11 mouse cellular contexts compared by ENCODE assay signal in genomic region chr7:34798039-34798438, GRCm38 (mm10). TPM values are rescaled to one million over a fixed set of nuclear protein-coding genes. Genes with fewer than 3 reads are reported as not detected.
DNase-seq lines count a peak whose midpoint lies in the region; ATAC-seq and TF ChIP-seq lines count a peak whose summit lies in the region.
"Had no signal": no experiment of that assay in that cellular context is flagged by ENCODE, and none has a peak within 500 bp of the region (broad histone marks: within the 10 kb centered on the region; RNA-seq: fewer than 3 reads in every experiment).

No protein-coding gene starts in this region.

- peak; percentile 29; the same call in 1 of the 2 replicates for ATAC-seq in kidney, embryonic 16.5 days (ENCODE audit: low FRiP score, low TSS enrichment)
- ATAC-seq in embryonic facial prominence, embryonic 11.5 days (replicated peaks; ENCODE audit: insufficient number of reproducible peaks, low FRiP score, low TSS enrichment, low read depth), result peak; percentile 61
- peak; percentile 56; the same call in 1 of the 2 replicates for ATAC-seq in midbrain, embryonic 15.5 days (replicated peaks)

- no peak for TF ChIP-seq CTCF in thymus, adult 2 months (IDR thresholded peaks at IDR 0.05; ENCODE audit: borderline replicate concordance, control insufficient read depth, extremely low read depth, insufficient read depth, low read length, poor library complexity)

- H3K4me1 ChIP-seq in kidney, embryonic 16.5 days (ENCODE audit: insufficient read depth, low read length), result peaks cover 35% of the 10 kb centered on the region
- peaks cover 10% of the 10 kb centered on the region for H3K4me1 ChIP-seq in embryonic facial prominence, embryonic 11.5 days (ENCODE audit: control insufficient read depth, insufficient read depth, low read length)
- H3K4me1 ChIP-seq in hindbrain, embryonic 10.5 days (replicated peaks), result peaks cover 44% of the 10 kb centered on the region
- peaks cover 28% of the 10 kb centered on the region for H3K4me1 ChIP-seq in midbrain, embryonic 15.5 days
- no peaks in the 10 kb centered on the region for H3K4me1 ChIP-seq in thymus, adult 2 months (replicated peaks; ENCODE audit: control insufficient read depth, insufficient read depth, low read length)

- no peaks in the 10 kb centered on the region for H3K36me3 ChIP-seq in kidney, embryonic 16.5 days (ENCODE audit: insufficient read depth, low read length)
- H3K36me3 ChIP-seq in embryonic facial prominence, embryonic 11.5 days (replicated peaks; ENCODE audit: control insufficient read depth, insufficient read depth, low read depth, low read length), result no peaks in the 10 kb centered on the region
- H3K36me3 ChIP-seq in hindbrain, embryonic 10.5 days, result no peaks in the 10 kb centered on the region
- H3K36me3 ChIP-seq in midbrain, embryonic 15.5 days (replicated peaks), result no peaks in the 10 kb centered on the region
- H3K36me3 ChIP-seq in thymus, adult 2 months (ENCODE audit: control insufficient read depth, insufficient read depth, low read length), result no peaks in the 10 kb centered on the region
- H3K36me3 ChIP-seq: liver, embryonic 15.5 days had no signal

- TF ChIP-seq POLR2A in thymus, adult 2 months (IDR thresholded peaks at IDR 0.05; ENCODE audit: control insufficient read depth, extremely low read depth, insufficient read depth, low read length, poor library complexity), result no peak

- no peaks in the 10 kb centered on the region for H3K9me3 ChIP-seq in kidney, embryonic 16.5 days (ENCODE audit: low read length)
- no peaks in the 10 kb centered on the region for H3K9me3 ChIP-seq in embryonic facial prominence, embryonic 11.5 days (replicated peaks; ENCODE audit: control insufficient read depth, low read length)
- no peaks in the 10 kb centered on the region for H3K9me3 ChIP-seq in hindbrain, embryonic 10.5 days
- H3K9me3 ChIP-seq in midbrain, embryonic 15.5 days, result no peaks in the 10 kb centered on the region
- H3K9me3 ChIP-seq: liver, embryonic 15.5 days had no signal

- WGBS in kidney, embryonic 16.5 days, result 2% methylated on average over 12 of the region's 12 CpGs
- 5% methylated on average over 12 of the region's 12 CpGs for WGBS in embryonic facial prominence, embryonic 11.5 days
- 13% methylated on average over 12 of the region's 12 CpGs for WGBS in hindbrain, embryonic 10.5 days
- 9% methylated on average over 12 of the region's 12 CpGs for WGBS in midbrain, embryonic 15.5 days
- WGBS in thymus, adult 2 months, result 22% methylated on average over 12 of the region's 12 CpGs

- H3K27ac ChIP-seq in kidney, embryonic 16.5 days (ENCODE audit: low read length), result 0 out of 2 replicates have a peak overlapping the region, but pooled peaks have one; percentile 40
- H3K27ac ChIP-seq in embryonic facial prominence, embryonic 11.5 days (replicated peaks; ENCODE audit: low read depth, low read length), result peak overlapping the region; percentile 75; the same call in 1 of the 2 replicates
- H3K27ac ChIP-seq in hindbrain, embryonic 10.5 days, result peak overlapping the region; percentile 84
- H3K27ac ChIP-seq in midbrain, embryonic 15.5 days, result peak overlapping the region; percentile 64
- no peak overlapping the region for H3K27ac ChIP-seq in thymus, adult 2 months (ENCODE audit: control insufficient read depth, insufficient read depth, low read length)
- H3K27ac ChIP-seq: liver, embryonic 15.5 days had no signal

- H3K4me3 ChIP-seq in kidney, embryonic 16.5 days (ENCODE audit: low read length), result peak overlapping the region; percentile 0; the same call in 1 of the 2 replicates
- no peak overlapping the region for H3K4me3 ChIP-seq in embryonic facial prominence, embryonic 11.5 days (ENCODE audit: low read depth, low read length)
- peak overlapping the region; percentile 9; the same call in 1 of the 2 replicates for H3K4me3 ChIP-seq in hindbrain, embryonic 10.5 days
- no peak overlapping the region for H3K4me3 ChIP-seq in midbrain, embryonic 15.5 days
- no peak overlapping the region for H3K4me3 ChIP-seq in thymus, adult 2 months (ENCODE audit: control insufficient read depth, insufficient read depth, low read length)
- H3K4me3 ChIP-seq: erythroblast, embryonic 14.5 days; liver, embryonic 15.5 days had no signal

- no peak overlapping the region for H3K9ac ChIP-seq in kidney, embryonic 16.5 days (replicated peaks; ENCODE audit: low read length)
- H3K9ac ChIP-seq in embryonic facial prominence, embryonic 11.5 days (replicated peaks; ENCODE audit: low read length), result no peak overlapping the region
- H3K9ac ChIP-seq in midbrain, embryonic 15.5 days, result no peak overlapping the region
- H3K9ac ChIP-seq: liver, embryonic 15.5 days had no signal

- peak overlapping the region; percentile 26 for H3K4me2 ChIP-seq in kidney, embryonic 16.5 days (replicated peaks; ENCODE audit: low read depth, low read length)
- H3K4me2 ChIP-seq in embryonic facial prominence, embryonic 11.5 days (ENCODE audit: low read depth, low read length), result peak overlapping the region; percentile 29
- H3K4me2 ChIP-seq in midbrain, embryonic 15.5 days, result peak overlapping the region; percentile 19
- H3K4me2 ChIP-seq: liver, embryonic 15.5 days had no signal

- H3K27me3 ChIP-seq in kidney, embryonic 16.5 days (ENCODE audit: insufficient read depth, low read length), result no peaks in the 10 kb centered on the region
- H3K27me3 ChIP-seq in embryonic facial prominence, embryonic 11.5 days (ENCODE audit: control insufficient read depth, insufficient read depth, low read length), result no peaks in the 10 kb centered on the region
- peaks cover 5% of the 10 kb centered on the region for H3K27me3 ChIP-seq in hindbrain, embryonic 10.5 days (ENCODE audit: insufficient read depth, poor library complexity, severe bottlenecking)
- H3K27me3 ChIP-seq in midbrain, embryonic 15.5 days (replicated peaks), result no peaks in the 10 kb centered on the region
- H3K27me3 ChIP-seq in thymus, adult 2 months (ENCODE audit: control insufficient read depth, insufficient read depth, low read length), result no peaks in the 10 kb centered on the region
- H3K27me3 ChIP-seq: liver, embryonic 15.5 days had no signal

- DNase-seq in kidney, postnatal 4 days, result no peak
- peak; percentile 70 for DNase-seq in embryonic facial prominence, embryonic 11.5 days (ENCODE audit: low spot score)
- DNase-seq in hindbrain, embryonic 10.5 days (ENCODE audit: low spot score), result no peak
- DNase-seq in urinary bladder, postnatal 10 days (ENCODE audit: low spot score), result no peak
- DNase-seq in thymus, adult 2 months, result no peak
- DNase-seq in cerebellum, postnatal 4 days (ENCODE audit: low spot score in 2 of 2), result no peak
- DNase-seq: thymus, postnatal 36 days had no signal

RNA-seq across cellular contexts. Expression of gene Chst8, which starts 14.5 kb away (rescaled TPM):
- polyA plus RNA-seq in kidney, embryonic 16.5 days (2015; fragmentation: Nextera tagmentation; extraction: Ambion mirVana), result 15.4 and 16.5 TPM in 2 replicates
- polyA plus RNA-seq in embryonic facial prominence, embryonic 11.5 days (2014; fragmentation: Nextera tagmentation; extraction: Ambion mirVana), result 7.6 and 8.9 TPM in 2 replicates
- 12.2 and 17.5 TPM in 2 replicates for polyA plus RNA-seq in hindbrain, embryonic 10.5 days (2016; fragmentation: Nextera tagmentation; extraction: Ambion mirVana)
- polyA plus RNA-seq in midbrain, embryonic 15.5 days (2015; fragmentation: Nextera tagmentation; extraction: Ambion mirVana), result 17.1 TPM in 2 replicates
- 6.1 and 6.3 TPM in 2 replicates for polyA plus RNA-seq in thymus, adult 2 months (2012; rRNA removed)
- polyA plus RNA-seq: erythroblast, embryonic 14.5 days had no signal

Comparison
In these comparisons a context has a peak if more than half of its experiments do, and no peak if none do; other contexts are left out.
1. H3K4me3 ChIP-seq: peak in kidney, embryonic 16.5 days (single experiment) and hindbrain, embryonic 10.5 days (single experiment); none in embryonic facial prominence, embryonic 11.5 days (single experiment), midbrain, embryonic 15.5 days (single experiment) and thymus, adult 2 months (single experiment).
2. Peak in every context shown above with its lines, with median percentiles within 50 percentile points of each other: ATAC-seq and H3K4me2 ChIP-seq.